In the genomic region with DNA sequence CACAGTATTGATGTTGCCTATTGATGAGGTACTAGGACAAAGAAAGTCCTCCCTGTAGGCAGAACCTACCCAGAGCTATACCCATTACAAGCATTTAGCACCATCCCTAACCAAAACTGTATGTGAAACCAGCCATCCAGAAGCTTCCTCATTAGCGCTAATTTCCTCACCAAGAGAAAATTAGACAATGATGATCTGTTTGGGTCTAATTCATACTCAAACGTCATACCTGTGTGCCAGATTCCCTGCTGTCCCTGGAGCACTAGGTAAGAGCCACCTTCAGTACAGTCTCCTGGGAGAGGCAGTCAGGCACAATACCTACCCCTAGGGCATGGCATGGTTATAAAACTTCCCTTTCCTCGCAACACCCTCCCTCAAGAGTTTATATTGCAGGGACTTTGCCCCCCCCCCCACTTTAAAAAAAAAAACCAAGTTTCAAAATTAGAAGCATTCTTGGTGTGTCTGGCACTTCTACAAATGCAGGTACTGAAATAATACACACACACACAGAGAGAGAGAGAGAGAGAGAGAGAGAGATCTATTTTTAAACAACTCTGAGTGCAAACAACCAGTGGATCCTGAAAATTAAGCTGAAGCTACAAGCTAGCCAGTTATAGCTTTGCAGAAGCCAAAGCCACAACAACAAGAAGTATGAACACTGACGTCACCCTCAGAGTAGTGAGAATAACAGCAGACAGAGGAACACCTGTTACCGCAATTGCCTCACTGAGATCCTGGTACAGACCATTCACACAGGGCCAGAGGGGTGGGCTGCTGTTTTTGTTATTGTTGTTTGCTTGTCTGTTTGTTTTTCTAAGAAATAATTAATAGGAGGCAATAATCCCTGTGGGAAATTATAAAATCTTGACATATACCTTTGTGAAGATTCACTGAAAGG, we compare ENCODE assay signal across 10 mouse cellular contexts. TPM values are rescaled to one million over a fixed set of nuclear protein-coding genes. Genes with fewer than 3 reads are reported as not detected.
DNase-seq lines count a peak whose midpoint lies in the region; ATAC-seq lines count a peak whose summit lies in the region.
"Had no signal": no experiment of that assay in that cellular context is flagged by ENCODE, and none has a peak within 500 bp of the region (broad histone marks: within the 10 kb centered on the region; RNA-seq: fewer than 3 reads in every experiment).

No protein-coding gene starts in this region.

- peak; percentile 66 for ATAC-seq in activated CD4-positive, CD25-positive, alpha-beta regulatory T cell, adult 4 months
- ATAC-seq in liver, embryonic 11.5 days (replicated peaks; ENCODE audit: low FRiP score): no peak

- H3K9ac ChIP-seq in liver, embryonic 11.5 days (ENCODE audit: low read depth, low read length): no peak overlapping the region

- 69% methylated on average over 5 of the region's 5 CpGs for WGBS in liver, embryonic 11.5 days

- H3K9me3 ChIP-seq in liver, embryonic 11.5 days (ENCODE audit: control insufficient read depth, low read length): no peaks in the 10 kb centered on the region
- H3K9me3 ChIP-seq: midbrain, embryonic 10.5 days had no signal

- no peaks in the 10 kb centered on the region for H3K4me1 ChIP-seq in liver, embryonic 11.5 days (replicated peaks; ENCODE audit: control insufficient read depth, insufficient read depth, low read length)
- H3K4me1 ChIP-seq: midbrain, embryonic 10.5 days had no signal

- H3K27ac ChIP-seq in liver, embryonic 11.5 days (ENCODE audit: low read depth, low read length): peak overlapping the region; percentile 38; the same call in 1 of the 2 replicates
- H3K27ac ChIP-seq: midbrain, embryonic 10.5 days had no signal

- peak overlapping the region; percentile 3; the same call in 1 of the 2 replicates for H3K4me3 ChIP-seq in liver, embryonic 11.5 days (ENCODE audit: low read depth, low read length)
- H3K4me3 ChIP-seq: midbrain, embryonic 10.5 days had no signal

- H3K27me3 ChIP-seq in liver, embryonic 11.5 days (replicated peaks; ENCODE audit: control insufficient read depth, insufficient read depth, low read length): no peaks in the 10 kb centered on the region

- H3K4me2 ChIP-seq in liver, embryonic 11.5 days: peak overlapping the region; percentile 60

- no peaks in the 10 kb centered on the region for H3K36me3 ChIP-seq in liver, embryonic 11.5 days (ENCODE audit: control insufficient read depth, insufficient read depth, low read length)
- H3K36me3 ChIP-seq: midbrain, embryonic 10.5 days had no signal

- DNase-seq in B cell, adult 2 months: peak; percentile 78 to 85
- no peak for DNase-seq in liver, embryonic 11.5 days (ENCODE audit: low spot score)
- DNase-seq in natural killer cell, adult 2 months (ENCODE audit: low spot score in 2 of 2): peak; percentile 84 to 85
- DNase-seq in ovary, adult 18-20 months (ENCODE audit: low spot score): no peak
- no peak for DNase-seq in frontal cortex, postnatal 10 days (ENCODE audit: low spot score in 2 of 2)
- DNase-seq in frontal cortex, postnatal 14 days (ENCODE audit: low spot score in 2 of 2): no peak
- no peak for DNase-seq in kidney, adult 18-20 months
- DNase-seq: right cerebral cortex, adult 18-20 months had no signal

RNA-seq across cellular contexts. Expression of a gene that starts 38.6 kb away (rescaled TPM):
- polyA plus RNA-seq in activated CD4-positive, CD25-positive, alpha-beta regulatory T cell, adult 4 months (2017; shearing (Covaris generic)): 100 to 1,000 TPM; 474 to 522 TPM
- 1.9 and 2.0 TPM in 2 replicates for polyA plus RNA-seq in liver, embryonic 11.5 days (2014; fragmentation: Nextera tagmentation; extraction: Ambion mirVana)

Comparison
In these comparisons a context has a peak if more than half of its experiments do, and no peak if none do; other contexts are left out.
1. DNase-seq: peak in B cell, adult 2 months (2 of 2) and natural killer cell, adult 2 months (2 of 2); none in liver, embryonic 11.5 days (single experiment), ovary, adult 18-20 months (single experiment), frontal cortex, postnatal 10 days (0 of 2), frontal cortex, postnatal 14 days (0 of 2) and kidney, adult 18-20 months (single experiment).
2. RNA of a gene that starts 38.6 kb away (polyA plus RNA-seq): 474 to 522 TPM in activated CD4-positive, CD25-positive, alpha-beta regulatory T cell, adult 4 months; 1.9 to 2.0 TPM in liver, embryonic 11.5 days; every median in the first group is over 100 times any median in the second.